Mouse (Mus musculus) hindbrain, embryonic 13.5 days (tissue): ENCODE measurements at regions not wholly inside any gene's neighbourhood (a gene's known extent, or its start where the extent isn't known, plus 50 kb on each side); places are given as distances from the start of the nearest gene placed in this dataset.

ENCODE experiments used
- ATAC-seq: fragments of 200-750 bp; cut with Nextera tagmentation; 2 replicates; pipeline ENCODE4 v1.8.0; 2017; ENCODE audit warnings: moderate TSS enrichment; ENCODE audit not compliant: low FRiP score
- H3K27ac ChIP-seq: fragments of 300-500 bp; sonication (generic); 2 replicates; pipeline ENCODE4 v1.5.1; 2015; ENCODE audit warnings: inconsistent platforms, mild to moderate bottlenecking, moderate library complexity
- H3K27me3 ChIP-seq: fragments of 300-500 bp; sonication (generic); 2 replicates; pipeline ENCODE4 v1.6.1; 2015; ENCODE audit warnings: mild to moderate bottlenecking, inconsistent platforms
- H3K36me3 ChIP-seq: fragments of 300-500 bp; sonication (generic); 2 replicates; pipeline ENCODE4 v1.6.1; 2015; ENCODE audit warnings: mild to moderate bottlenecking, inconsistent platforms
- H3K4me1 ChIP-seq: fragments of 300-500 bp; sonication (generic); replicated peaks from 2 replicates; pipeline ENCODE4 v1.6.1; 2015; ENCODE audit warnings: inconsistent platforms
- H3K4me2 ChIP-seq: fragments of 300-500 bp; sonication (generic); 2 replicates; pipeline ENCODE4 v1.6.1; 2015; ENCODE audit warnings: inconsistent platforms, mild to moderate bottlenecking, moderate library complexity
- H3K4me3 ChIP-seq: fragments of 300-500 bp; sonication (generic); 2 replicates; pipeline ENCODE4 v1.5.1; 2015; ENCODE audit warnings: mild to moderate bottlenecking, inconsistent platforms
- H3K9ac ChIP-seq: fragments of 300-500 bp; sonication (generic); 2 replicates; pipeline ENCODE4 v1.6.1; 2015; ENCODE audit warnings: mild to moderate bottlenecking, inconsistent platforms
- H3K9me3 ChIP-seq: fragments of 300-500 bp; sonication (generic); 2 replicates; pipeline ENCODE4 v1.6.1; 2016; ENCODE audit warnings: inconsistent platforms
- WGBS: fragments of 180-500 bp; shearing (Covaris S2); methylation state at CpG from one replicate; pipeline ENCODE4 v1.1.7; 2015; 5-methylcytosine and 5-hydroxymethylcytosine counted together

DNA sequence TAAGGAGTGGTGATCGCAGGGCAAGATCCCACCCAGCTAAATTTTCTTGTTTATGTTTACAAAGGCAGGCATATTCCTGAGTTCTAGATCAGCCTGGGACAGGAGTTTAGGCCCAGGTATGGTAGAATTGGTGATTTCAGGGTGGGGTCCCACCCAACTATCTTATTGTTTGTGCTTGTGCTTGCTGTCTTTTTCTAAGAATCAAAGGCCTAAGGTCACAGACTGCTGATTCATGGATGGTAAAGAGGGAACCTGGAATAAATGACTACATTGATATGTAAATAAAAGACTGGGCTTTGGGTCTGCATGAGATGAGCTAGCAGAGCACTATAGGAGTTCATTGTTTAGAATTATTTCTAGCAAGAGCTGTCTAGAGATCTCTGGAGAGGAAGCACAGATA is 152.3 kb upstream of the Slc7a11 start:
- Histone ChIP-seq H3K4me2 (no peak overlapping the region), H3K27me3 (no peaks in the 10 kb centered on the region), H3K9ac (no peak overlapping the region), H3K4me3 (no peak overlapping the region), H3K9me3 (peaks cover 8% of the 10 kb centered on the region; the same call in 1 of the 2 replicates), H3K4me1 (no peaks in the 10 kb centered on the region), H3K36me3 (no peaks in the 10 kb centered on the region), H3K27ac (no peak overlapping the region)
- WGBS = 100% methylated on average over 1 of the region's 1 CpGs
- no peak for ATAC-seq

DNA sequence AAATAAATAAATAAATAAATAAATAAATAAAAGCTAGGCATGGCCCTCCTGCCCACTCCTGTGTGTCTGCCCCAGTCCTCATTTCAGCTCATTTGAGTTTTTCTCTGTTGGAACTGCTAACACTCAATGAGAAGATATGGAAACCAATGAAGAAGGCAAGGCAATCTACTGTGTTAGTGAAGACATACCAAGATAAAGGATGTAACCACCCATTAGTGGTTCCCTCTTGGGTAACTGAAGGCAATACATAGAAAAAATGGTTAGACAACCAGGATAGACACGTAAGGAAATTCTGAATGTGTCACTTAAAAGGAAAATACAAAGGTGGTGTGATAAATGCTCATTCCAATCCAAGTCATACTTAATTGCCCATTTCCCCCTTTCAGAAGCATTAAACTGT is 140.9 kb upstream of the Slc7a11 start:
- Histone ChIP-seq H3K4me3 (no peak overlapping the region), H3K36me3 (no peaks in the 10 kb centered on the region), H3K27ac (no peak overlapping the region), H3K4me1 (0 out of 2 replicates have a peak, but pooled peaks cover 5% of the 10 kb centered on the region), H3K4me2 (no peak overlapping the region), H3K9me3 (no peaks in the 10 kb centered on the region), H3K27me3 (no peaks in the 10 kb centered on the region), H3K9ac (no peak overlapping the region)
- WGBS = 91% methylated on average over 1 of the region's 1 CpGs
- ATAC-seq = no peak

DNA sequence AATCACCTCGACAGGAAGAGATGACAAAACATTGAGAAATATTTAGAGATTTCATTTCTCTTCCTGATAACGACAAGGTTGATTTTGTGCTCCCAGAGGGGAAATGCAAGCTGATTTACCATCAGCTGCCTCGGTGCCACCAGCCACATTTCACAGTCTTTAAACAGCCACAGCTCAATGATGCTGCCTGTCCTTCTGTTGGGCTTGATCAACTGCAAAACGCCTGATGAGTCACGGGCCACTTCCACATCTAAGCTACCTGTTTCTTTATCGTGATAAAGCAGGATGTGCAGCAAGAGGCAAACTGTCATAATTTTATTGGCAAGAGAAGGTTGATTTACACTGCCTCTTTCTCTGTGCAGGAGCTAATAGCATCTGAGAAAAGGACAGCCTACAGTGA is 140.1 kb upstream of the Slc7a11 start:
- no peak overlapping the region for H3K4me3 ChIP-seq
- H3K27me3 ChIP-seq = no peaks in the 10 kb centered on the region
- H3K9me3 ChIP-seq = no peaks in the 10 kb centered on the region
- 62% methylated on average over 6 of the region's 6 CpGs for WGBS
- H3K27ac ChIP-seq = no peak overlapping the region; the same call in 1 of the 2 replicates
- H3K9ac ChIP-seq = no peak overlapping the region
- H3K4me1 ChIP-seq = 0 out of 2 replicates have a peak, but pooled peaks cover 5% of the 10 kb centered on the region
- H3K36me3 ChIP-seq = no peaks in the 10 kb centered on the region
- H3K4me2 ChIP-seq = no peak overlapping the region
- ATAC-seq = no peak

DNA sequence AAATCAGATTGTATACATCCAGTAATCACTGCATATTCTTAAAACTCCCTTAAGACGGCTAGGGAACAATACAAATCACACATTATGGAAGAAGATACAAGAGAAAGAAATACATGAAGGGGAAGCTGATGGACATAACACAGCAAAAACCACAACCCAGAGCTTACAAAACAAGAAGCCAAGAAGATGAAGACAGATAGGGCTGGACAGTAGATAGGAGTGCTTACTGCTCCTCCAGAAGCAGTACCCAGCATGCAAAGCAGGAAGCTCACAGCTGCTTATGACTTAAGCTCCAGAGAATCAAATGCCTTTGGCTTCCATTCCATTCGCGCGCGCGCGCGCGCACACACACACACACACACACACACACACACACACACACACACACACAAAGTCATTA is 131.0 kb upstream of the Slc7a11 start:
- no peak overlapping the region for H3K4me2 ChIP-seq
- H3K27me3 ChIP-seq = no peaks in the 10 kb centered on the region
- H3K36me3 ChIP-seq = no peaks in the 10 kb centered on the region
- no peaks in the 10 kb centered on the region for H3K4me1 ChIP-seq
- H3K4me3 ChIP-seq = no peak overlapping the region
- ATAC-seq = no peak
- no peak overlapping the region for H3K27ac ChIP-seq
- 97% methylated on average over 9 of the region's 9 CpGs for WGBS
- H3K9ac ChIP-seq = no peak overlapping the region
- H3K9me3 ChIP-seq = 0 out of 2 replicates have a peak, but pooled peaks cover 3% of the 10 kb centered on the region

DNA sequence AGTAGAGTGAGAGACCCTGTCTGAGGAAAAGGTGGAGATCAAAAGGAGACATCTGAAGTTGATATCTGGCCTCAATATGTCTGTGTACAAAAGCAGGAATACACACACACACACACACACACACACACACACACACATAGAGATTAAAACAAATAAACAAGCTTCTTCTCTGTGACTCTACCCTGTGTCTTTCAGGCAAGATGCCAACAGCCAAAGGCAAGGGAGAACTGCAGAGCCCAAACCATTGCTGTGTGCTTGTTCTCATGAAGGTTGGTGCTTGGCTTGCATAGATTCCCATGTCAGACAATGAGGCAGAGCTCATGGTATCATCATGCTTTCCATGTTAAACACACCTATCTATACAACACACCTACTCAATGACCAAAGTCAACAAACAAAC is 126.6 kb upstream of the Slc7a11 start:
- Histone ChIP-seq H3K4me2 (no peak overlapping the region), H3K4me1 (no peaks in the 10 kb centered on the region), H3K4me3 (no peak overlapping the region), H3K27ac (no peak overlapping the region), H3K27me3 (no peaks in the 10 kb centered on the region), H3K9ac (no peak overlapping the region), H3K9me3 (0 out of 2 replicates have a peak, but pooled peaks cover 3% of the 10 kb centered on the region), H3K36me3 (no peaks in the 10 kb centered on the region)
- no peak for ATAC-seq

DNA sequence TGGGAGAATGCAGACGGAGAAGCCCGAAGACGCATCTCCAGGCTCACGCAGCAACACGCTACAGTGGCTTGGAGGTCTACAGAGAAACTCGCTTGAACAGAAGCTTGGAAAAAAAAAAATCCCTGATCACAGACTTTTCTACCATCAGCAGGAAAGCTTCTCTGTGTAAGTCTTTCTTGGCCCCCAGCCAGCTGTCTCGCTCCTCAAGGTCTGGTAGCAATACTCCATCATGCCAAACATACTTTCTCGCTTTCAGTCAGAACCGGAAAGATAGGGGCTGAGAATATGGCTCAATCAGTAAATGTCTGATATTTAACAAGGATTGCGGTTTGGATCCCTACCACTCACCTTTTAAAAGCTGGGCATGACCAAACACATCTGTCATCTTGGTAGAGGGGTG is 126.2 kb upstream of the Slc7a11 start:
- H3K36me3 ChIP-seq = no peaks in the 10 kb centered on the region
- ATAC-seq = no peak
- no peak overlapping the region for H3K4me3 ChIP-seq
- H3K27me3 ChIP-seq = no peaks in the 10 kb centered on the region
- H3K9ac ChIP-seq = no peak overlapping the region
- no peak overlapping the region for H3K27ac ChIP-seq
- WGBS = 86% methylated on average over 10 of the region's 10 CpGs
- no peaks in the 10 kb centered on the region for H3K4me1 ChIP-seq
- no peak overlapping the region for H3K4me2 ChIP-seq
- H3K9me3 ChIP-seq = 0 out of 2 replicates have a peak, but pooled peaks cover 3% of the 10 kb centered on the region

DNA sequence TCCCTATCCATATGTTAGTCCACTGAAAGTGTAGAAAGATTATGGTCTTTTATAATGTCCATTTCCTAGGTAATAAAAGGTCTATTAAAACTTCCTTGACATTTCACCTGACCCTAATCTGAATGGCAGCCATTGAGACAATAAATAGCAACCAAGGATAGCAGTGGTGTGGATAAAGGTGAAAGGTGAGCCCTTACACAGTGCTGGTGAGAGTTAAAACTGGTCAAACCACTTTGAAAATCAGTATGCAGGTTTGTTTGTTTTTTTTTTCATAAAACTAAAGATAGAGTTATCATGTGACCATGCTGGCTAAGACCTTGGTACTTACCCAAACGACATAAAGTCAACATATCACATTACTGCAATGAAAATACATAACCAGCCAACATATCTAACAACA is 110.7 kb upstream of the Slc7a11 start:
- no peak overlapping the region for H3K4me2 ChIP-seq

DNA sequence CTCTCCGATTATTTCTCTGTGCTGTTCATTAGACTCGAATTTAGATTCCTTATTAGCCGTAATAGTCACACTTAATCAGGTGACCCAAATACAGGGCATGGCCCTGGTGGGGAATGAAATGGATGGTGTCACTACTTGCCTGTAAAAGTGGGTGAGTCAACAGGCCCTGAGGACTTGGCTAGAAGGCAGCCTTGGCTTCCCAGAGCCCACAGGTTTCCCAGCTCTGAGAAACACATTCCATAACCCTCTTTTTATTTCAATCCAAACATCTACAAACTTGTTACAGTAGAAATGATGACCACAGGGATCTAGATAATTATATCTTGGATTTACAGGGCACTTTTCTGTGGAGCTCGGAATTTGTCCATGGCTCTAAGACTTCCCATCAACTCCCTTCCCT is 105.2 kb upstream of the Slc7a11 start:
- H3K4me1 ChIP-seq = peaks cover 6% of the 10 kb centered on the region
- WGBS = 93% methylated on average over 4 of the region's 4 CpGs
- H3K4me2 ChIP-seq = no peak overlapping the region
- H3K27me3 ChIP-seq = no peaks in the 10 kb centered on the region
- no peaks in the 10 kb centered on the region for H3K36me3 ChIP-seq
- H3K9ac ChIP-seq = no peak overlapping the region
- no peaks in the 10 kb centered on the region for H3K9me3 ChIP-seq
- no peak overlapping the region for H3K27ac ChIP-seq
- no peak overlapping the region for H3K4me3 ChIP-seq
- no peak for ATAC-seq

More for the DNA sequence above, 110.7 kb upstream of the Slc7a11 start:
- no peaks in the 10 kb centered on the region for H3K36me3 ChIP-seq
- H3K4me3 ChIP-seq = no peak overlapping the region
- H3K27ac ChIP-seq = no peak overlapping the region
- no peaks in the 10 kb centered on the region for H3K9me3 ChIP-seq
- 63% methylated on average over 1 of the region's 1 CpGs for WGBS
- H3K9ac ChIP-seq = no peak overlapping the region
- H3K27me3 ChIP-seq = no peaks in the 10 kb centered on the region
- peaks cover 6% of the 10 kb centered on the region for H3K4me1 ChIP-seq
- ATAC-seq = no peak

DNA sequence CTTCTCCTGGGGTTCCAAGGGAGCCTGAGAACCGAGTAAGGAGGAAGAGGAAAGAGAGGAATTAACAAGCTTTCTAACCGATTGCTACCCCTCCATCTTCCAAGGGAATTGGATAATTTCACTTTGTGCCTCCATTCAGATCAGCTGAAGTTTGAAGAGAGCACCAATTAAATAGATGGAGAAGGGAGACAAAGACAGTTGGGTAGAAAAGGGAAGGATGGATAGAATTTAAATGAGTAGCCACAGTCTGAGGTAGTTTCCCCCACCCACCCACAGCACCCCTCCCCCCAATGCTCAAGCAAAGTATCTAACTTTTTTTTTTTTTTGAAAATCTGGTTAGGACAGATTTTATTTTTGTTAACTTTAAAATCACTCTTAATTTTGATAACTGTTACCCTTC is 87.2 kb upstream of the Slc7a11 start:
- Histone ChIP-seq H3K27me3 (no peaks in the 10 kb centered on the region), H3K4me2 (no peak overlapping the region), H3K4me1 (no peaks in the 10 kb centered on the region), H3K9ac (no peak overlapping the region), H3K9me3 (no peaks in the 10 kb centered on the region), H3K36me3 (no peaks in the 10 kb centered on the region), H3K4me3 (no peak overlapping the region), H3K27ac (no peak overlapping the region)
- ATAC-seq = no peak
- WGBS = 28% methylated on average over 2 of the region's 2 CpGs

DNA sequence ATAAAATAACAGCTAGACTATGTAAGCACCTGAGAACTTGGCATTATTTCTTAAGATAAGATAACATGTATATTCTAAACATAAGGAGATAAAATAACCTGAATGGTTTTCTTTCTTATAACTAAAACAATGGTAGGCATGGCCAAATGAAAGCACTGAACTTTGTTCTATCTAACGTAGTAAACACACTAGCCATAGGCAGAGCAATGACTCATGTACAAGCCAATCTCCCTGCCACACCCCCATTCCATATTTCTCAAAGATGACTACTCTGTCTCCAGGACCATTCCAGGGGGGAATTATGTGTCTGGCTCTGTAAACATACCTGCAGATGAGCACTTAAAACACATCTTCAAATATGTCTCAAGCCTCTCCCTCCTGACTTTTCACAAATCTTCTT is 80.6 kb upstream of the Slc7a11 start:
- no peaks in the 10 kb centered on the region for H3K36me3 ChIP-seq
- no peaks in the 10 kb centered on the region for H3K4me1 ChIP-seq
- H3K4me3 ChIP-seq = no peak overlapping the region
- no peak overlapping the region for H3K27ac ChIP-seq
- 91% methylated on average over 1 of the region's 1 CpGs for WGBS
- ATAC-seq = no peak
- no peaks in the 10 kb centered on the region for H3K27me3 ChIP-seq
- no peak overlapping the region for H3K9ac ChIP-seq
- H3K9me3 ChIP-seq = no peaks in the 10 kb centered on the region
- no peak overlapping the region for H3K4me2 ChIP-seq

DNA sequence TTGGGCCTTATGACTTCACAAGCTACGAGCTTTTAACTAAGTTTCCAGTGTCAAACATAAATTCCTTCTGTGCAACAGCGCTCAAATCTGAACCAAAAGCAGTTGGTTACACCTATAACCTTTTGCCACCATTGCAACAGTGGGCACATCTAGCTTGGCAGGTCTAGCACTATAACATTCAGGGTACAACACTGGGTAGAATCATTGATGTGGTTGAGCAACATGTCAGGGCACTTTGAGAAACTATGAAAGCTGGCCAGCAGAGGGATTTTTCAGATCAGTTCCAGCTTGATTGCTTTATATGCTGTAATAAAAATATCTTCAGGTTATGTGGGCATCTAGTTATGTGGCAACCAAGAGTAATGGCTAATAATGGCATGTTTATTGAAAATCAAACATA is 63.8 kb upstream of the Slc7a11 start:
- Histone ChIP-seq H3K4me1 (peaks cover 3% of the 10 kb centered on the region; the same call in 1 of the 2 replicates), H3K27ac (no peak overlapping the region), H3K4me3 (no peak overlapping the region), H3K9me3 (no peaks in the 10 kb centered on the region; the same call in 1 of the 2 replicates), H3K9ac (no peak overlapping the region), H3K4me2 (no peak overlapping the region), H3K36me3 (no peaks in the 10 kb centered on the region), H3K27me3 (no peaks in the 10 kb centered on the region)
- no peak for ATAC-seq
- 91% methylated on average over 2 of the region's 2 CpGs for WGBS
